Mouse (Mus musculus): Measurements from ENCODE around the gene Pacs1. TPM values are rescaled to one million over a fixed set of nuclear protein-coding genes. Genes with fewer than 3 reads are reported as not detected.

Pacs1 gene
- polyA plus RNA-seq, 1 experiment = 58.9 TPM

DNA sequence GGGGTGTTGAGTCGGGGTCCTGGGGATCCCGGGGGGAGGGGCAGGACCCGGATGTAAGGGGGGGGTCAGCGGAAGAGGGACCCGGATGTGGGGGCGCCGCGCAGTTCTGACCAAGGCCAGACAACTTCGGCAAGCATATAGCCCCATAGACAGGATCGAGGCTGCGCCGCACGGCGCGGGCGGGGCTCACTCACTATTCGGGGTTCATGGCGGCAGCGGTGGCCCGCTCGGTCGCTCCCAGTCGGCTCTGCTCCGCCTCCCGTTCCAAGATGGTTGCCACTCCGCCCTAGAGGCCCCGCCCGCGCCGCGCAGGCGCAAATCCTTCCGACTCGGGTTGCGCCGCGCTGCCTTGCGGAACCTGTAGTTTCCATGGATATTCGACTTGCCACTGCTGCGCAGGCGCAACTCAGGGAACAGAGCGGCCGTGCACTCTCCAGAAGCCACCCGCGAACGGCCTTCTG lies 166.2 kb downstream of the Pacs1 start, which contains the start of gene Rab1b:
Gene Rab1b (minus strand): TSS at position 342 of the 461 bp plus-strand sequence.
- Histone ChIP-seq H3K36me3 (ENCODE audit: control insufficient read depth, insufficient read depth, low read length) (peaks cover 16% of the 10 kb centered on the region), H3K4me1 (replicated peaks; ENCODE audit: control insufficient read depth, insufficient read depth, low read length) (peaks cover 7% of the 10 kb centered on the region), H3K27ac (ENCODE audit: control insufficient read depth, insufficient read depth, low read length) (peak within 1 kb of the TSS; percentile 81), H3K4me3 (ENCODE audit: control insufficient read depth, insufficient read depth, low read length) (peak within 1 kb of the TSS; percentile 76), H3K27me3 (ENCODE audit: control insufficient read depth, insufficient read depth, low read length) (no peaks in the 10 kb centered on the region)
- DNase-seq = peak; percentile 97
- WGBS = 1% methylated on average over 45 of the region's 46 CpGs
- TF ChIP-seq CTCF (IDR thresholded peaks at IDR 0.05; ENCODE audit: borderline replicate concordance, control insufficient read depth, extremely low read depth, insufficient read depth, low read length, poor library complexity) = no peak
- no peak; the same call in 1 of the 2 replicates for TF ChIP-seq POLR2A (IDR thresholded peaks at IDR 0.05; ENCODE audit: control insufficient read depth, extremely low read depth, insufficient read depth, low read length, poor library complexity)

GRCm38 (mm10) chr19:5106074-5106473 lies 166.8 kb downstream of the Pacs1 start:
- Histone ChIP-seq H3K27ac (ENCODE audit: control insufficient read depth, insufficient read depth, low read length) (peak overlapping the region; percentile 81), H3K27me3 (ENCODE audit: control insufficient read depth, insufficient read depth, low read length) (no peaks in the 10 kb centered on the region), H3K36me3 (ENCODE audit: control insufficient read depth, insufficient read depth, low read length) (peaks cover 22% of the 10 kb centered on the region), H3K4me1 (replicated peaks; ENCODE audit: control insufficient read depth, insufficient read depth, low read length) (peaks cover 7% of the 10 kb centered on the region), H3K4me3 (ENCODE audit: control insufficient read depth, insufficient read depth, low read length) (peak overlapping the region; percentile 76)
- no peak for DNase-seq
- 2% methylated on average over 9 of the region's 9 CpGs for WGBS
- TF ChIP-seq POLR2A (IDR thresholded peaks at IDR 0.05; ENCODE audit: control insufficient read depth, extremely low read depth, insufficient read depth, low read length, poor library complexity) (no peak), CTCF (IDR thresholded peaks at IDR 0.05; ENCODE audit: borderline replicate concordance, control insufficient read depth, extremely low read depth, insufficient read depth, low read length, poor library complexity) (no peak)

- peaks cover 10% of the 10 kb centered on the region for H3K4me1 ChIP-seq (replicated peaks; ENCODE audit: control insufficient read depth, insufficient read depth, low read length)
- peaks cover 29% of the 10 kb centered on the region for H3K36me3 ChIP-seq (ENCODE audit: control insufficient read depth, insufficient read depth, low read length)
- H3K4me3 ChIP-seq (ENCODE audit: control insufficient read depth, insufficient read depth, low read length) = peak within 1 kb of the TSS; percentile 24
- H3K27ac ChIP-seq (ENCODE audit: control insufficient read depth, insufficient read depth, low read length) = no peak within 1 kb of the TSS
- TF ChIP-seq POLR2A (IDR thresholded peaks at IDR 0.05; ENCODE audit: control insufficient read depth, extremely low read depth, insufficient read depth, low read length, poor library complexity) (no peak), CTCF (IDR thresholded peaks at IDR 0.05; ENCODE audit: borderline replicate concordance, control insufficient read depth, extremely low read depth, insufficient read depth, low read length, poor library complexity) (no peak)
- WGBS = 11% methylated on average over 48 of the region's 48 CpGs
- no peaks in the 10 kb centered on the region; the same call in 1 of the 2 replicates for H3K27me3 ChIP-seq (ENCODE audit: control insufficient read depth, insufficient read depth, low read length)
- DNase-seq = peak; percentile 70
These were observed 174.4 kb downstream of the Pacs1 start, which contains the start of gene Cnih2 for GRCm38 (mm10) chr19:5098363-5099143. Cnih2 (minus strand) TSS chr19:5098521.

GRCm38 (mm10) chr19:5097521-5098362 lies 175.2 kb downstream of the Pacs1 start:
- TF ChIP-seq CTCF (IDR thresholded peaks at IDR 0.05; ENCODE audit: borderline replicate concordance, control insufficient read depth, extremely low read depth, insufficient read depth, low read length, poor library complexity) (no peak), POLR2A (IDR thresholded peaks at IDR 0.05; ENCODE audit: control insufficient read depth, extremely low read depth, insufficient read depth, low read length, poor library complexity) (no peak)
- DNase-seq = no peak
- peaks cover 10% of the 10 kb centered on the region for H3K4me1 ChIP-seq (replicated peaks; ENCODE audit: control insufficient read depth, insufficient read depth, low read length)
- WGBS = 10% methylated on average over 31 of the region's 31 CpGs
- H3K4me3 ChIP-seq (ENCODE audit: control insufficient read depth, insufficient read depth, low read length) = peak overlapping the region; percentile 24
- H3K27me3 ChIP-seq (ENCODE audit: control insufficient read depth, insufficient read depth, low read length) = no peaks in the 10 kb centered on the region; the same call in 1 of the 2 replicates
- H3K36me3 ChIP-seq (ENCODE audit: control insufficient read depth, insufficient read depth, low read length) = peaks cover 23% of the 10 kb centered on the region; the same call in 1 of the 2 replicates
- no peak overlapping the region for H3K27ac ChIP-seq (ENCODE audit: control insufficient read depth, insufficient read depth, low read length)

DNA sequence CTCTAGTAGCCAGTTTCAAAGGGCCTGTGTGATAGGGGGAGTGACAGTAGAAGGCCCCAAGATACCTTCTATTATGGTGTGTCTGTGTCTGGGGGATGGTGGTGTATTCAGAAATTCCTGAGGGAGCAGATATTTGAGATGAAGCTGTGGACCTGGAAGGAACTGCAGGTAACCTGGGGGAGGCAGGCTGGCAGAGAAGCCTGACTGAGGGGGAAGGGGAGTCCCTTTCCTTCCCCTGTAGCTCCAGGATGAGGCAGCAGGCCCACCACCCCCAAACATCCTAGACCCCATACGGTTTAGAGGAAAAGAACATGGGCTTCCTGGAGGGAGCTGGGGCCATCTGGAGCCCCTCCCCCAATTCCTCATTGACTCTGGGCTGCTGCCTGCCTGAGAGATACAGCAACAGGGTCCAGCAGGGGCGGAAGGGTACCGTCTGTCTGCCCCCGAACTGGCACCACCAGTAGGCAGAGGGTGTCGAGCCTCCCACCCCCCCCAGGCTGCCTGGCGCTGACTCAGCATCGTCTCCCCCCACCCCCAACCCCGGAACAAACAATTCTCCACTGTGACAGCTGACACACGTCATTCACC lies 176.9 kb downstream of the Pacs1 start:
- WGBS = 11% methylated on average over 9 of the region's 9 CpGs
- peaks cover 10% of the 10 kb centered on the region for H3K4me1 ChIP-seq (replicated peaks; ENCODE audit: control insufficient read depth, insufficient read depth, low read length)

More for the DNA sequence above, 176.9 kb downstream of the Pacs1 start:
- DNase-seq = no peak
- H3K4me3 ChIP-seq (ENCODE audit: control insufficient read depth, insufficient read depth, low read length) = no peak overlapping the region
- no peak overlapping the region for H3K27ac ChIP-seq (ENCODE audit: control insufficient read depth, insufficient read depth, low read length)
- peaks cover 13% of the 10 kb centered on the region; the same call in 1 of the 2 replicates for H3K36me3 ChIP-seq (ENCODE audit: control insufficient read depth, insufficient read depth, low read length)
- H3K27me3 ChIP-seq (ENCODE audit: control insufficient read depth, insufficient read depth, low read length) = no peaks in the 10 kb centered on the region; the same call in 1 of the 2 replicates
- TF ChIP-seq CTCF (IDR thresholded peaks at IDR 0.05; ENCODE audit: borderline replicate concordance, control insufficient read depth, extremely low read depth, insufficient read depth, low read length, poor library complexity) (no peak), POLR2A (IDR thresholded peaks at IDR 0.05; ENCODE audit: control insufficient read depth, extremely low read depth, insufficient read depth, low read length, poor library complexity) (no peak)

Measured in thymus, adult 2 months (tissue).